Comparison of ENCODE assay signal across 14 mouse cellular contexts in the genomic region with DNA sequence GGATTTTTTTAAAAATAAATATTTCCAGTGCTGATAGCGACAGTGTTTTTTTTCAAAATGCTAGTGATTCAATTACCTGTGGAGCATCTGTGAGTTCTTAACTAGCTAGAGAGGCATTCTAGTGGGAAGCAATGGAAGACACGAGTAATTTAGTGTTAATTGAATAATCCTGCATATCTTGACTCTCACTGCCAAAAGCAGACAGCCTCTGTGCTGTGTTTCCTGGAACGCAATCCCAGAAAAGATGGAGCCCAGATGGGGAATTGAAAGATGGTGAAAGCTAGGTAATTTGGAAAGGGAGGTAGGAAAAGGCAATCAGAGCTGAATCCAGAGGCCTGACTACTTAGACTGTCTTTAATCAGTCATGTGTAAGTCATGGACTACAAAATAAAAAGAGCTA.
"Had no signal": no experiment of that assay in that cellular context is flagged by ENCODE, and none has a peak within 500 bp of the region (broad histone marks: within the 10 kb centered on the region; RNA-seq: fewer than 3 reads in every experiment).

No protein-coding gene starts in this region.

- H3K4me2 ChIP-seq: limb, embryonic 12.5 days; liver, embryonic 13.5 days; lung, embryonic 15.5 days; midbrain, embryonic 12.5 days had no signal

- DNase-seq: kidney, postnatal 25 days; layer of hippocampus, adult 9-11 months; liver; liver, embryonic 13.5 days; liver, postnatal 0 days; lung, postnatal 14 days; right cerebral cortex, adult 18-20 months; right cerebral cortex, postnatal 25 days; thymus, postnatal 36 days had no signal

- ATAC-seq: liver, postnatal 0 days had no signal

- H3K4me1 ChIP-seq: limb, embryonic 12.5 days; liver, embryonic 13.5 days; lung, embryonic 15.5 days; megakaryocyte, embryonic 14.5 days; midbrain, embryonic 12.5 days had no signal

- H3K27ac ChIP-seq: limb, embryonic 12.5 days; liver, embryonic 13.5 days; lung, embryonic 15.5 days; macrophage; midbrain, embryonic 12.5 days had no signal

- H3K4me3 ChIP-seq: limb, embryonic 12.5 days; liver, embryonic 13.5 days; lung, embryonic 15.5 days; megakaryocyte, embryonic 14.5 days; midbrain, embryonic 12.5 days had no signal

- H3K27me3 ChIP-seq: limb, embryonic 12.5 days; liver, embryonic 13.5 days; lung, embryonic 15.5 days; megakaryocyte, embryonic 14.5 days; midbrain, embryonic 12.5 days had no signal

- H3K9me3 ChIP-seq: limb, embryonic 12.5 days; liver, embryonic 13.5 days; lung, embryonic 15.5 days; megakaryocyte, embryonic 14.5 days; midbrain, embryonic 12.5 days had no signal

- H3K9ac ChIP-seq: limb, embryonic 12.5 days; liver, embryonic 13.5 days; liver, postnatal 0 days; lung, embryonic 15.5 days; midbrain, embryonic 12.5 days had no signal

- H3K36me3 ChIP-seq: limb, embryonic 12.5 days; liver, embryonic 13.5 days; lung, embryonic 15.5 days; midbrain, embryonic 12.5 days had no signal
